Mouse (Mus musculus) heart, embryonic 11.5 days (tissue): ENCODE measurements at regions not wholly inside any gene's neighbourhood (a gene's known extent, or its start where the extent isn't known, plus 50 kb on each side); places are given as distances from the start of the nearest gene placed in this dataset.

Source experiments
- ATAC-seq: fragments of 200-750 bp; cut with Nextera tagmentation; replicated peaks from 2 replicates; pipeline ENCODE4 v1.8.0; 2017; ENCODE audit warnings: moderate library complexity; ENCODE audit not compliant: insufficient number of reproducible peaks, low FRiP score, low TSS enrichment
- H3K27ac ChIP-seq: fragments of 300-500 bp; sonication (generic); 2 replicates; pipeline ENCODE4 v1.5.1; 2014; ENCODE audit warnings: mild to moderate bottlenecking, low read depth, low read length
- H3K27me3 ChIP-seq: fragments of 300-500 bp; sonication (generic); 2 replicates; pipeline ENCODE4 v1.6.1; 2014; ENCODE audit warnings: mild to moderate bottlenecking, low read length, mixed read lengths; ENCODE audit not compliant: control insufficient read depth, insufficient read depth
- H3K36me3 ChIP-seq: fragments of 300-500 bp; sonication (generic); 2 replicates; pipeline ENCODE4 v1.6.1; 2014; ENCODE audit warnings: mild to moderate bottlenecking, low read length, moderate library complexity, mixed read lengths; ENCODE audit not compliant: control insufficient read depth, insufficient read depth
- H3K4me1 ChIP-seq: fragments of 300-500 bp; sonication (generic); 2 replicates; pipeline ENCODE4 v1.6.1; 2014; ENCODE audit warnings: low read length; ENCODE audit not compliant: control insufficient read depth, insufficient read depth
- H3K4me2 ChIP-seq: fragments of 300-500 bp; sonication (generic); 2 replicates; pipeline ENCODE4 v1.6.1; 2014; ENCODE audit warnings: mild to moderate bottlenecking, moderate library complexity
- H3K4me3 ChIP-seq: fragments of 300-500 bp; sonication (generic); 2 replicates; pipeline ENCODE4 v1.5.1; 2014; ENCODE audit warnings: low read depth, low read length
- H3K9ac ChIP-seq: fragments of 300-500 bp; sonication (generic); 2 replicates; pipeline ENCODE4 v1.6.1; 2014; ENCODE audit warnings: mild to moderate bottlenecking, low read depth, low read length, moderate library complexity
- H3K9me3 ChIP-seq: fragments of 300-500 bp; sonication (generic); replicated peaks from 2 replicates; pipeline ENCODE4 v1.6.1; 2016; ENCODE audit warnings: low read length; ENCODE audit not compliant: control insufficient read depth
- WGBS: fragments of 180-500 bp; shearing (Covaris S2); extraction: QIAGEN DNeasy Blood & Tissue Kit; methylation state at CpG from one replicate; pipeline ENCODE4 v1.1.7; 2014; ENCODE audit not compliant: insufficient replicate concordance; 5-methylcytosine and 5-hydroxymethylcytosine counted together

- WGBS = 5% methylated on average over 4 of the region's 4 CpGs
- Histone ChIP-seq H3K4me2 (peak overlapping the region; percentile 14; the same call in 1 of the 2 replicates), H3K9me3 (no peaks in the 10 kb centered on the region), H3K4me3 (no peak overlapping the region), H3K4me1 (peaks cover 35% of the 10 kb centered on the region), H3K27ac (peak overlapping the region; percentile 54), H3K9ac (no peak overlapping the region), H3K36me3 (no peaks in the 10 kb centered on the region), H3K27me3 (no peaks in the 10 kb centered on the region)
- peak; percentile 73 for ATAC-seq
These were observed 731.5 kb upstream of the Adgrl2 start for GRCm38 (mm10) chr3:149721832-149722231.

DNA sequence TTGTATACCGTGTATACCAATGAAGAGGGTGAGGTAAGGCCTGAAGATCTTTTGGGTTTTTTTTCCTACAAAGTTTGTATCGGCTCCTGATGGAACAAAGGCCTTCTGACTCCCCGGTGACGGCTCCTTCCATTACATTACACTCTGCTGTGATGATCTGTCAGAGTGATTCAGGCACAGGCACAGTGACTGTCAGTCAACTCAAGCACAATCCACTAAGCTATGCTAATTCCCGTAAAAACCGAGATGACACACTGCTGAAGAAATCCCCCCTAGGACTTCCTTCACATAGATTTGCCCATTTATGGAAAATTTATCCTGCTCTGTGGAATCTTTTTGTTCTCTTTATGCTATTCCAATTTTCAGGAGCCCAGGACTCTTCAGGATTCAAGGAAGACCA is 730.0 kb upstream of the Adgrl2 start:
- 43% methylated on average over 6 of the region's 6 CpGs for WGBS

DNA sequence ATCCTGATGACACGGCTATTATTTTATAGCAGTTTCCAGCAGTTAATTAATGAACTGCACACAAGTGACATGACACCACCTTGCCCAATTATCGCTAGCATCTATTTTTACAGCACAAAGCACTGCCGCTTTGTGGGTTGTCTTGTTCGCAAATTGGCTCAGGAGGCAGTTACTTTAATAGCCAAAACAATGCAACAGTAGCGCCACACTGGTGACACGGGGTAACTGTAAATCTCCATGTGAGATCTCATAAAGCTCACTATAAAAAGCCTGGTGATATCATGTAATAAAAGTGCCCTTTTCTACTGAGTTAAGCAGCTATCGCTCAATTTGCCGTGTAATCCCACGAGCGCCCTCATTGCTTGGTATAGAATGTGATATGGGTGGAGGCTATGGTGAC is 715.4 kb upstream of the Adgrl2 start:
- H3K4me2 ChIP-seq = no peak overlapping the region

More for the DNA sequence above, 730.0 kb upstream of the Adgrl2 start:
- Histone ChIP-seq H3K9me3 (no peaks in the 10 kb centered on the region), H3K4me1 (peaks cover 30% of the 10 kb centered on the region), H3K27me3 (no peaks in the 10 kb centered on the region), H3K9ac (no peak overlapping the region), H3K36me3 (no peaks in the 10 kb centered on the region), H3K4me2 (no peak overlapping the region), H3K4me3 (no peak overlapping the region), H3K27ac (no peak overlapping the region)
- ATAC-seq = no peak

GRCm38 (mm10) chr3:149705322-149705721 is 715.0 kb upstream of the Adgrl2 start:
- Histone ChIP-seq H3K4me2 (no peak overlapping the region), H3K4me1 (no peaks in the 10 kb centered on the region), H3K27me3 (no peaks in the 10 kb centered on the region), H3K9me3 (no peaks in the 10 kb centered on the region), H3K4me3 (no peak overlapping the region), H3K9ac (no peak overlapping the region), H3K36me3 (no peaks in the 10 kb centered on the region), H3K27ac (no peak overlapping the region)
- ATAC-seq = no peak
- WGBS = 86% methylated on average over 12 of the region's 12 CpGs

More for the DNA sequence above, 715.4 kb upstream of the Adgrl2 start:
- 87% methylated on average over 10 of the region's 10 CpGs for WGBS
- no peaks in the 10 kb centered on the region for H3K9me3 ChIP-seq
- no peaks in the 10 kb centered on the region for H3K4me1 ChIP-seq
- no peak for ATAC-seq
- H3K36me3 ChIP-seq = no peaks in the 10 kb centered on the region
- H3K4me3 ChIP-seq = no peak overlapping the region
- H3K27me3 ChIP-seq = no peaks in the 10 kb centered on the region
- H3K9ac ChIP-seq = no peak overlapping the region
- no peak overlapping the region for H3K27ac ChIP-seq

- WGBS = 82% methylated on average over 4 of the region's 4 CpGs
- H3K4me3 ChIP-seq = no peak overlapping the region
These were observed 714.1 kb upstream of the Adgrl2 start for GRCm38 (mm10) chr3:149704478-149704877.

DNA sequence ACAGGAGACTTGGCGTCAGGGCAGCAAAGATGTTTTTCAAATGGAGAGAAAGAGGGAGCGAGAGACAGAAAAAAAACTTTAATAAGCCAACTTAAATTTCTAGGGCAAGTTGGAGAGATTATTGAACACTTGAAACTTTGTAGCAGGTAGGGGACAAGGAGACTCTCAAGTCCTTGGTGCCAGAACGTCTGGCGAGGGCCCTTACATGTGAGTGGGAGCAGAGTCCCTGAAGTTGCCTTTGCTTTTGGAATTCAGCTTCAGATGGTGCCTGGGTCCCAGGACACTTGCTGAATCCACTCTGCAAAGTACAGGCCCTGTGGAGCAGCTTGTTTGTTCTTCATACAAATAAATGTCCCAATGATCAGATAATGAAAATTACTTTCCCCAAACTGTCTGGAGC is 693.2 kb upstream of the Adgrl2 start:
- H3K36me3 ChIP-seq = no peaks in the 10 kb centered on the region
- H3K9me3 ChIP-seq = no peaks in the 10 kb centered on the region
- H3K4me2 ChIP-seq = no peak overlapping the region

More at GRCm38 (mm10) chr3:149704478-149704877, 714.1 kb upstream of the Adgrl2 start:
- ATAC-seq = no peak
- Histone ChIP-seq H3K4me2 (no peak overlapping the region), H3K4me1 (no peaks in the 10 kb centered on the region), H3K27me3 (no peaks in the 10 kb centered on the region), H3K27ac (no peak overlapping the region), H3K36me3 (no peaks in the 10 kb centered on the region), H3K9ac (no peak overlapping the region), H3K9me3 (no peaks in the 10 kb centered on the region)

DNA sequence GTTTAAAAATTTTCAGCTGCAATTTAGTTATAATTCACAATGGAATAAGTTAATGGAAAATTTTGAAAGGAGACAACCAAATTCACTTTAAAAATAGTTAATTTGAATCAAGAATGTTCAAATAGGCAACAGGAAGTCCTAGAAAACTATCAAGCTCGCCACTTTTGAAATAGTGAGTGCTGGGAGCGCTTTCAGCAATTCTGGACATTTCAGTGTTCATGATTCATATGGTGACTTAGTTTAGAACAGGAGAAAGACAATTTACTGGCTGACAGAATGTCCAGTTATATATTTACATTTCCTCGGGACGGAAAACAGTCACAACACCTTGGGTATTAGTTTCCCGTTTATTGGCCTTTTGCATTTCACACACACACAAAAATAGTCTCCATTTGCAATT is 691.9 kb upstream of the Adgrl2 start:
- H3K4me1 ChIP-seq = no peaks in the 10 kb centered on the region
- H3K9me3 ChIP-seq = no peaks in the 10 kb centered on the region
- ATAC-seq = no peak
- no peak overlapping the region for H3K9ac ChIP-seq
- H3K4me3 ChIP-seq = no peak overlapping the region
- no peaks in the 10 kb centered on the region for H3K27me3 ChIP-seq
- H3K36me3 ChIP-seq = no peaks in the 10 kb centered on the region
- 82% methylated on average over 5 of the region's 5 CpGs for WGBS
- no peak overlapping the region for H3K27ac ChIP-seq
- no peak overlapping the region for H3K4me2 ChIP-seq

More for the DNA sequence above, 693.2 kb upstream of the Adgrl2 start:
- Histone ChIP-seq H3K9ac (no peak overlapping the region), H3K4me1 (no peaks in the 10 kb centered on the region), H3K27ac (no peak overlapping the region), H3K27me3 (no peaks in the 10 kb centered on the region), H3K4me3 (no peak overlapping the region)
- ATAC-seq = no peak
- WGBS = 66% methylated on average over 4 of the region's 4 CpGs

DNA sequence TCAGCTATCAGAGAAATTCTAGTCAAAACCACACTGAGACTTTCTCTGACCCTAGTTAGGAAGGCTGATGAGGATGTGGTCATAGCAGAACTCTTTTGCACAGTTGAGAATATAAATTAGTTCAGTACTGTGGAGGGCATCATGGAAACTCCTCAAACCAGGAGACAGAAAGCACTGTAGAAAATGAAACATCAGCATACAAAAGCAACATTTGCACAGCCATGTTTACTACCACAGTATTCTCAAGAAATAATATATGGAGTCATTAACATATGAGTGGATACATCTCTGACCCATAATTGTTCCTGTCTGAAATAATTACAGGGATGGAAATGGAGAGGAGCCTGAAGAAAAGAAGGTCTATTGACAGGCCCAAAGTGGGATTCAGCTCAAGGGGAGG is 683.6 kb upstream of the Adgrl2 start:
- H3K27ac ChIP-seq = no peak overlapping the region
- no peaks in the 10 kb centered on the region for H3K9me3 ChIP-seq
- no peaks in the 10 kb centered on the region for H3K4me1 ChIP-seq
- ATAC-seq = no peak
- H3K4me2 ChIP-seq = no peak overlapping the region
- no peak overlapping the region for H3K4me3 ChIP-seq
- no peak overlapping the region for H3K9ac ChIP-seq
- no peaks in the 10 kb centered on the region for H3K27me3 ChIP-seq
- no peaks in the 10 kb centered on the region for H3K36me3 ChIP-seq

- H3K4me3 ChIP-seq = no peak overlapping the region
- H3K4me1 ChIP-seq = no peaks in the 10 kb centered on the region
- H3K36me3 ChIP-seq = no peaks in the 10 kb centered on the region
- 0 out of 2 replicates have a peak, but pooled peaks cover 2% of the 10 kb centered on the region for H3K9me3 ChIP-seq
- ATAC-seq = no peak
- H3K9ac ChIP-seq = no peak overlapping the region
- 82% methylated on average over 3 of the region's 3 CpGs for WGBS
- no peak overlapping the region for H3K27ac ChIP-seq
- no peaks in the 10 kb centered on the region for H3K27me3 ChIP-seq
- no peak overlapping the region for H3K4me2 ChIP-seq
These were observed 674.3 kb upstream of the Adgrl2 start for GRCm38 (mm10) chr3:149664624-149665023.
